Mouse (Mus musculus): Measurements from ENCODE around the gene Ppp1r8. TPM values are rescaled to one million over a fixed set of nuclear protein-coding genes. Genes with fewer than 3 reads are reported as not detected.
A peak's percentile ranks its signal among the peaks of the same experiment; 100 is the strongest.

Gene Ppp1r8
- total and polyA plus RNA-seq, 3 experiments, result 52.6 to 73.5 (median 58.8) TPM

GRCm38 (mm10) chr4:132842281-132842906 is 575 bp downstream of the Ppp1r8 start:
- Histone ChIP-seq H3K36me3 (replicated peaks) (peaks cover 38% of the 10 kb centered on the region), H3K4me3 (ENCODE audit: low read depth, low read length) (peak overlapping the region; percentile 80), H3K27me3 (ENCODE audit: insufficient read depth, low read length) (no peaks in the 10 kb centered on the region), H3K9me3 (replicated peaks) (no peaks in the 10 kb centered on the region), H3K4me1 (ENCODE audit: insufficient read depth, low read depth, low read length) (peaks cover 47% of the 10 kb centered on the region)
- ATAC-seq (ENCODE audit: extremely low read depth, insufficient number of reproducible peaks, low FRiP score, poor library complexity, severe bottlenecking) (no peak), DNase-seq (ENCODE audit: low spot score) (peak; percentile 10)
- no peak for TF ChIP-seq POLR2AphosphoS5 (IDR thresholded peaks at IDR 0.05; ENCODE audit: insufficient replicate concordance, low read depth, low read length)
- TF ChIP-seq TAL1 (conservative IDR thresholded peaks at IDR 0.05; ENCODE audit: low read depth, low read length), result no peak
- TF ChIP-seq GATA1 (IDR thresholded peaks at IDR 0.05; ENCODE audit: borderline replicate concordance, low read length), result no peak
- no peak for TF ChIP-seq CTCF (IDR thresholded peaks at IDR 0.05; ENCODE audit: low read depth, low read length)
- TF ChIP-seq GATA2 (IDR thresholded peaks at IDR 0.05; ENCODE audit: borderline replicate concordance, low read depth, low read length), result no peak

GRCm38 (mm10) chr4:132841493-132841892 is 1.5 kb downstream of the Ppp1r8 start:
- Histone ChIP-seq H3K4me1 (ENCODE audit: insufficient read depth, low read depth, low read length) (peaks cover 48% of the 10 kb centered on the region), H3K4me3 (ENCODE audit: low read depth, low read length) (peak overlapping the region; percentile 80), H3K36me3 (replicated peaks) (peaks cover 47% of the 10 kb centered on the region), H3K9me3 (replicated peaks) (no peaks in the 10 kb centered on the region), H3K27me3 (ENCODE audit: insufficient read depth, low read length) (no peaks in the 10 kb centered on the region)
- no peak for ATAC-seq (ENCODE audit: extremely low read depth, insufficient number of reproducible peaks, low FRiP score, poor library complexity, severe bottlenecking)
- TF ChIP-seq GATA1 (IDR thresholded peaks at IDR 0.05; ENCODE audit: borderline replicate concordance, low read length) (no peak), GATA2 (IDR thresholded peaks at IDR 0.05; ENCODE audit: borderline replicate concordance, low read depth, low read length) (no peak)
- no peak for DNase-seq (ENCODE audit: low spot score)

DNA sequence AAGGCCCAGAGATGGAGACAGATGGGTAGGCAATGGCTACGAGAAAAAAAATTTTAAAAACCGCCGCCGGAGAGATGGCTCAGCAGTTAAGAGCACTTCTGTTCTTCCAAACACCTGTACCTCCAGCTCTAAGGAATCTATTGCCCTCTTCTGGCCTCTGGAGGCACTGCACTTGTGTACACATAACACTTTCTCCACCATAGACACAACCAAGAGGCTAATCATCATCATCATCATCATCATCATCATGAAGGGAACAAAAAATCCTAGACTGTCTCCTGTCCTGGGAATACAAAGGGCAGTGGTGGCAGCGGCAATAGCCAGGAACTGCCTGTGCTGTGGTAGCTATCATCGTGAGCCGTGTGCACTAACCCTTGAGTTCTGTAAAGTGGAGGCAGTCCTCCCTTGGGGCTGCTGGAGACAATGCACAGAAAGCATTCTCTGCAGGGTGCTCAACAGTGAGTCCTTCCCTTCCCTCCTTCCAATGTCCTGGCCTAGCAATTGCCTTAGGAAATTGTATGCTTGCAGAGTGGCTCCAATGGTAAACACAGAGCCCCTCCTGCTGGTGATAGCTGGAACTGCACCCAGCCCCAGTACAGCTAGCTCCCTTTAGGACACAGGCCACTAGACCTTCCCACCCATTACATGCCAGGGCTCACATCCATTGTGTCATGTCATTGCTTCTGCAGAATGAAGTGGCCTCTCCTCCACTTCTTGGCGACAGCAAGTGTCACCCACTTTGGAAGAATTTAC is 19.2 kb downstream of the Ppp1r8 start:
- H3K4me1 ChIP-seq (ENCODE audit: insufficient read depth, low read depth, low read length), result peaks cover 5% of the 10 kb centered on the region
- H3K36me3 ChIP-seq (replicated peaks), result peaks cover 49% of the 10 kb centered on the region
- no peak overlapping the region for H3K4me3 ChIP-seq (ENCODE audit: low read depth, low read length)
- DNase-seq (ENCODE audit: low spot score) (peak; percentile 60), ATAC-seq (ENCODE audit: extremely low read depth, insufficient number of reproducible peaks, low FRiP score, poor library complexity, severe bottlenecking) (peak; percentile 28; the same call in 1 of the 2 replicates)
- no peaks in the 10 kb centered on the region for H3K9me3 ChIP-seq (replicated peaks)
- TF ChIP-seq TAL1 (conservative IDR thresholded peaks at IDR 0.05; ENCODE audit: low read depth, low read length) (no peak), CTCF (IDR thresholded peaks at IDR 0.05; ENCODE audit: low read depth, low read length) (peak; percentile 100)
- H3K27me3 ChIP-seq (ENCODE audit: insufficient read depth, low read length), result 0 out of 2 replicates have a peak, but pooled peaks cover 3% of the 10 kb centered on the region

DNA sequence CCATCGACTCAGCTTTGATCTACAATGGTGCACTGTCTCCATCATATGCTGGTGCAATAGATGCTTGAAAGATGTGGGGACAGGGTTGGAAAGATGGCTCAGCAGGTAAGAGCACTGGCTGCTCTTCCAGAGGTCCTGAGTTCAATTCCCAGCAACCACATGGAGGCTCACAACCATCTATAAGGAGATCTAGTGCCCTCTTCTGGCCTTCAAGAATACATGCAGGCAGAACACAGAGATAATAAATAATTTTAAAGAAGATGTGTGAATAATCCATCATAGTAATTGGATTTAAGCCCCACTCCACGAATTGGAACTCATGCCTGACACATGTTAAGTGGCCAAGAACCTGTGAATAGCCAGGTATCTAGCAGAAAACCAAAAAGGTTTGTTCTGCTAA is 24.5 kb downstream of the Ppp1r8 start:
- Histone ChIP-seq H3K4me3 (ENCODE audit: low read depth, low read length) (no peak overlapping the region), H3K9me3 (replicated peaks) (0 out of 2 replicates have a peak, but pooled peaks cover 2% of the 10 kb centered on the region), H3K27me3 (ENCODE audit: insufficient read depth, low read length) (peaks cover 15% of the 10 kb centered on the region), H3K36me3 (replicated peaks) (no peaks in the 10 kb centered on the region), H3K4me1 (ENCODE audit: insufficient read depth, low read depth, low read length) (peaks cover 13% of the 10 kb centered on the region)
- DNase-seq (ENCODE audit: low spot score), result no peak
- no peak for ATAC-seq (ENCODE audit: extremely low read depth, insufficient number of reproducible peaks, low FRiP score, poor library complexity, severe bottlenecking)
- TF ChIP-seq POLR2AphosphoS5 (IDR thresholded peaks at IDR 0.05; ENCODE audit: insufficient replicate concordance, low read depth, low read length) (no peak), CTCF (IDR thresholded peaks at IDR 0.05; ENCODE audit: low read depth, low read length) (no peak)

GRCm38 (mm10) chr4:132816855-132817254 is 26.1 kb downstream of the Ppp1r8 start:
- H3K27me3 ChIP-seq (ENCODE audit: insufficient read depth, low read length), result peaks cover 15% of the 10 kb centered on the region
- peaks cover 11% of the 10 kb centered on the region for H3K4me1 ChIP-seq (ENCODE audit: insufficient read depth, low read depth, low read length)
- DNase-seq (ENCODE audit: low spot score) (no peak), ATAC-seq (ENCODE audit: extremely low read depth, insufficient number of reproducible peaks, low FRiP score, poor library complexity, severe bottlenecking) (no peak)
- no peak overlapping the region for H3K4me3 ChIP-seq (ENCODE audit: low read depth, low read length)
- H3K9me3 ChIP-seq (replicated peaks), result 0 out of 2 replicates have a peak, but pooled peaks cover 2% of the 10 kb centered on the region
- H3K36me3 ChIP-seq (replicated peaks), result no peaks in the 10 kb centered on the region
- TF ChIP-seq CTCF (IDR thresholded peaks at IDR 0.05; ENCODE audit: low read depth, low read length) (no peak), GATA2 (IDR thresholded peaks at IDR 0.05; ENCODE audit: borderline replicate concordance, low read depth, low read length) (no peak), POLR2AphosphoS5 (IDR thresholded peaks at IDR 0.05; ENCODE audit: insufficient replicate concordance, low read depth, low read length) (no peak), TAL1 (conservative IDR thresholded peaks at IDR 0.05; ENCODE audit: low read depth, low read length) (no peak), GATA1 (IDR thresholded peaks at IDR 0.05; ENCODE audit: borderline replicate concordance, low read length) (no peak)

GRCm38 (mm10) chr4:132816404-132816803 is 26.6 kb downstream of the Ppp1r8 start:
- H3K4me3 ChIP-seq (ENCODE audit: low read depth, low read length), result no peak overlapping the region
- H3K4me1 ChIP-seq (ENCODE audit: insufficient read depth, low read depth, low read length), result peaks cover 11% of the 10 kb centered on the region
- H3K27me3 ChIP-seq (ENCODE audit: insufficient read depth, low read length), result peaks cover 13% of the 10 kb centered on the region
- DNase-seq (ENCODE audit: low spot score), result no peak
- ATAC-seq (ENCODE audit: extremely low read depth, insufficient number of reproducible peaks, low FRiP score, poor library complexity, severe bottlenecking), result no peak
- 0 out of 2 replicates have a peak, but pooled peaks cover 2% of the 10 kb centered on the region for H3K9me3 ChIP-seq (replicated peaks)
- no peaks in the 10 kb centered on the region for H3K36me3 ChIP-seq (replicated peaks)
- TF ChIP-seq POLR2AphosphoS5 (IDR thresholded peaks at IDR 0.05; ENCODE audit: insufficient replicate concordance, low read depth, low read length), result no peak
- no peak for TF ChIP-seq CTCF (IDR thresholded peaks at IDR 0.05; ENCODE audit: low read depth, low read length)
- no peak for TF ChIP-seq GATA1 (IDR thresholded peaks at IDR 0.05; ENCODE audit: borderline replicate concordance, low read length)
- TF ChIP-seq TAL1 (conservative IDR thresholded peaks at IDR 0.05; ENCODE audit: low read depth, low read length), result no peak
- no peak for TF ChIP-seq GATA2 (IDR thresholded peaks at IDR 0.05; ENCODE audit: borderline replicate concordance, low read depth, low read length)
